Mouse (Mus musculus) E14TG2a.4 (cell line): ENCODE data around the gene Rfpl4b.

Source experiments
- H3K27me3 ChIP-seq: 2 replicates; pipeline ENCODE4 v1.6.1; 2014; ENCODE audit warnings: low read length, control low read depth; ENCODE audit not compliant: insufficient read depth
- H3K36me3 ChIP-seq: 2 replicates; pipeline ENCODE4 v1.6.1; 2014; ENCODE audit warnings: low read length, control low read depth; ENCODE audit not compliant: insufficient read depth
- H3K4me1 ChIP-seq: replicated peaks from 2 replicates; pipeline ENCODE4 v1.6.1; 2014; ENCODE audit warnings: low read depth, low read length, control low read depth
- H3K4me3 ChIP-seq: replicated peaks from 2 replicates; pipeline ENCODE4 v1.5.1; 2014; ENCODE audit warnings: mild to moderate bottlenecking, low read length
- H3K9me3 ChIP-seq: 2 replicates; pipeline ENCODE4 v1.6.1; 2014; ENCODE audit warnings: low read length, control low read depth
- CTCF ChIP-seq: conservative IDR thresholded peaks from 2 replicates; pipeline ENCODE4 v1.5.1; 2014; ENCODE audit warnings: low read length
- NANOG ChIP-seq: IDR thresholded peaks from 2 replicates; pipeline ENCODE4 v1.6.1; 2014; ENCODE audit warnings: borderline replicate concordance, low read length, mixed read lengths
- POU5F1 ChIP-seq: IDR thresholded peaks from 2 replicates; pipeline ENCODE4 v1.6.1; 2014; ENCODE audit warnings: low read length, borderline replicate concordance

Rfpl4b gene

GRCm38 (mm10) chr10:38788612-38789011 is 33.0 kb downstream of the Rfpl4b start:
- Histone ChIP-seq H3K4me3 (no peak overlapping the region), H3K4me1 (no peaks in the 10 kb centered on the region), H3K36me3 (no peaks in the 10 kb centered on the region), H3K27me3 (no peaks in the 10 kb centered on the region), H3K9me3 (peaks cover 11% of the 10 kb centered on the region; the same call in 1 of the 2 replicates)
- TF ChIP-seq NANOG = no peak
- no peak for TF ChIP-seq CTCF
- no peak for TF ChIP-seq POU5F1
